Mouse (Mus musculus) limb, embryonic 11.5 days (tissue): ENCODE measurements around the gene Nav1. TPM values are rescaled to one million over a fixed set of nuclear protein-coding genes. Genes with fewer than 3 reads are reported as not detected.

ENCODE experiments used
- ATAC-seq: fragments of 200-750 bp; cut with Nextera tagmentation; 2 replicates; pipeline ENCODE4 v1.8.0; 2017; ENCODE audit warnings: low read depth; ENCODE audit not compliant: insufficient number of reproducible peaks, low FRiP score, low TSS enrichment
- DNase-seq: peaks from one replicate; pipeline ENCODE4 v3.0.0-alpha.2; 2015; ENCODE audit warnings: low spot score
- H3K27ac ChIP-seq: fragments of 300-500 bp; sonication (generic); replicated peaks from 2 replicates; pipeline ENCODE4 v1.5.1; 2014; ENCODE audit warnings: low read depth, mild to moderate bottlenecking, low read length
- H3K27me3 ChIP-seq: fragments of 300-500 bp; sonication (generic); 2 replicates; pipeline ENCODE4 v1.6.1; 2014; ENCODE audit warnings: mild to moderate bottlenecking, low read length, mixed read lengths; ENCODE audit not compliant: control insufficient read depth, insufficient read depth
- H3K36me3 ChIP-seq: fragments of 300-500 bp; sonication (generic); 2 replicates; pipeline ENCODE4 v1.6.1; 2014; ENCODE audit warnings: mild to moderate bottlenecking, low read length, moderate library complexity, mixed read lengths; ENCODE audit not compliant: control insufficient read depth, insufficient read depth
- H3K4me1 ChIP-seq: fragments of 300-500 bp; sonication (generic); 2 replicates; pipeline ENCODE4 v1.6.1; 2014; ENCODE audit warnings: low read length, mixed read lengths; ENCODE audit not compliant: control insufficient read depth, insufficient read depth
- H3K4me2 ChIP-seq: fragments of 300-500 bp; sonication (generic); 2 replicates; pipeline ENCODE4 v1.6.1; 2014; ENCODE audit warnings: low read depth, mild to moderate bottlenecking, moderate library complexity; ENCODE audit not compliant: severe bottlenecking
- H3K4me3 ChIP-seq: fragments of 300-500 bp; sonication (generic); 2 replicates; pipeline ENCODE4 v1.5.1; 2014; ENCODE audit warnings: low read depth, low read length
- H3K9ac ChIP-seq: fragments of 300-500 bp; sonication (generic); 2 replicates; pipeline ENCODE4 v1.6.1; 2014; ENCODE audit warnings: mild to moderate bottlenecking, low read length
- H3K9me3 ChIP-seq: fragments of 300-500 bp; sonication (generic); 2 replicates; pipeline ENCODE4 v1.6.1; 2016; ENCODE audit warnings: low read length; ENCODE audit not compliant: control insufficient read depth
- WGBS: fragments of 180-500 bp; shearing (Covaris S2); extraction: QIAGEN DNeasy Blood & Tissue Kit; methylation state at CpG from one replicate; pipeline ENCODE4 v1.1.7; 2014; 5-methylcytosine and 5-hydroxymethylcytosine counted together
- polyA plus RNA-seq: library from polyadenylated mRNA; unstranded; fragments of >200 nt; fragmentation: Nextera tagmentation; extraction: Ambion mirVana; gene quantifications from 2 replicates; pipeline ENCODE4 v1.2.1, GENCODE M21; 2014

The Nav1 gene
- polyA plus RNA-seq, 1 experiment from 2014 or later: 16.4 TPM

DNA sequence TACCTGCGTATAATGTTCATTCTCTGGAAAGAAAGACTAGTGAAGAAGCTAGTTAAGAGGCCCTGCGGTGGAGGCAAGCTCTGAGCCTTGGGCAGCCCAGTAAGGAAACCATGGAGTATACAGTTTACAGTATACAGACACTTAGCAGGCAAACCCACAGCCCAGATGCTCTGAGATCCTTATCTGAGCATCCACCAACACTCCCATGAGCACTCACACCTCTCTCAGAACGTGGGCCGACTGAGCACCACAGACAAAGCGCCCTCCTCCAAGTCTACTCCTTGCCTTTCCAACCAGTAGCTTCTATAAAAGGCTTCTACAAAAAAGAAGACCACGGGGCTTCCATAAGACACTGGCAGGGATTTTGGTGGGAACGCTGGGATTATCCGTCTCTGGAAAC lies 51.2 kb downstream of the Nav1 start:
- WGBS: 90% methylated on average over 8 of the region's 8 CpGs
- no peaks in the 10 kb centered on the region for H3K9me3 ChIP-seq
- H3K36me3 ChIP-seq: no peaks in the 10 kb centered on the region
- H3K4me2 ChIP-seq: no peak overlapping the region
- no peak overlapping the region for H3K27ac ChIP-seq
- ATAC-seq (no peak), DNase-seq (no peak)
- no peak overlapping the region for H3K4me3 ChIP-seq
- H3K27me3 ChIP-seq: no peaks in the 10 kb centered on the region
- H3K9ac ChIP-seq: no peak overlapping the region
- peaks cover 34% of the 10 kb centered on the region for H3K4me1 ChIP-seq

DNA sequence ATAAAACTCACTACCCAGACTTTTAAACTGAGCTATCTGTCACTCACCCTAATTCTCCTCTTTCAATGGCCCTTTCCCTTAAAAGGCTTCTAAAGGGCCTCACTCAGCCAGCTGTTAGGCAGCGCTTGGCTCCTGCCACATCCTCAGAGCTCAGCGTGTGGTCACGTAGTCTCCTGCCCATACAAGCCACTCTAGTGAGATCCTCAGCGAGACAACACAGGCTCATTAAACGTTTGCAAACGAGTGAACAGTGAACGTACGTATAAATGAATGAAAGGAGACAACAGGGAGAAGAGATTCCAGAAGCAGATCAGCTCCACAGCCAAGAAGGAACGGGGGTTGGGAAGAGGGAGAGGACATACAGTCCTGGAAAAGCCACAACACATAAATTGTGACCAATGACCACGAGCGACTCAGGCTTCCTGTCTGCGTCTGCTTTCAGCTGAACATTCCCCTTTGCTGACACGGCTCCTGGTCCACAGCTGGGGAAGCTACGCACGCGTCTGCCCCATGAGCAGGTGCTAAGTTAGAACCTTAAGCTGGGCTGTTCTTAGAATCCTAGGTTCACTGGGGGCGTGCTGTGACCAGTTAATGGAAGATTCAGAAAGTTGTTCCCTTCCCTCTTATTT lies 52.3 kb downstream of the Nav1 start:
- H3K27ac ChIP-seq: peak overlapping the region; percentile 73; the same call in 1 of the 2 replicates
- no peaks in the 10 kb centered on the region for H3K9me3 ChIP-seq
- H3K4me2 ChIP-seq: peak overlapping the region; percentile 5; the same call in 1 of the 2 replicates
- H3K27me3 ChIP-seq: no peaks in the 10 kb centered on the region
- peaks cover 34% of the 10 kb centered on the region for H3K4me1 ChIP-seq
- peak overlapping the region; percentile 22; the same call in 1 of the 2 replicates for H3K9ac ChIP-seq
- WGBS: 8% methylated on average over 17 of the region's 17 CpGs
- no peak for ATAC-seq
- no peaks in the 10 kb centered on the region for H3K36me3 ChIP-seq
- H3K4me3 ChIP-seq: no peak overlapping the region
- DNase-seq: peak; percentile 61

DNA sequence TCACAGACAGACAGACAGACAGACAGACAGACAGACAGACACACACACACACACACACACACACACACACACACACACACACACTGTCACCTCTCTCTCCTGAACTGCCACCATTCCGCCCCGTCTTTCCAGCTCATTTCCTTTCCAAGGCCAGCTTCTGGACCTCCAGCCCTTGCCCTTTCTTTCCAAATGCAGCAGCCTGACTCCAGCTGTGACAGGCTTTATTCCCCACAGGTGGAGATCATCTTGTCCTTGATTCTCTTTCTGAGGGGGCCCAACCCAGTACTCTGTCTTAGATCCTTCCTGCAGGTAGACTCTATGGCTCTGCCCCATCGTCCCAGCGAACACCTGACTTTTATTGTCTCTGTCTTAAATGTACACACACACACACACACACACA lies 53.5 kb downstream of the Nav1 start:
- no peaks in the 10 kb centered on the region for H3K27me3 ChIP-seq
- no peak overlapping the region for H3K4me2 ChIP-seq
- H3K4me3 ChIP-seq: no peak overlapping the region
- ATAC-seq (no peak), DNase-seq (no peak)
- peaks cover 34% of the 10 kb centered on the region for H3K4me1 ChIP-seq
- no peak overlapping the region for H3K9ac ChIP-seq
- no peaks in the 10 kb centered on the region for H3K9me3 ChIP-seq
- no peak overlapping the region; the same call in 1 of the 2 replicates for H3K27ac ChIP-seq
- 45% methylated on average over 4 of the region's 4 CpGs for WGBS
- no peaks in the 10 kb centered on the region for H3K36me3 ChIP-seq

DNA sequence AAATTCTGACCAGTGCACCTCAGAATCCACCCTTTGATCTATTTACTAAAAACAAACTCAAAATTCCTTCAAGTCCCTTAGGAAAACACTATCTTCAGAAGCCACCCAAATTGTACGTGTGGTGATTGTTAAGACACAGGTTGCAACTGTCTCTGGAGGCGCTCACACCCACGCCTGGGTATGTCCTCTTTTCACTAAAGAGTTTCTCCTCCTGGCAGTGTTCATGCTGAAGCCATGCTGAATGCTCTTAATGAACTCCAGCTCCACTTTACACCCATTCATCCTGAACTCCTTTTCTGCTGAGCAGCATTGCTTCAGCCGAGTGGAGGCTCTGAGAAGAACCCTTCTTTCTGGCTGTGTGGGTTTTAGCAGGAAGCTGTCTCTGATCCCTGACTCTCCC lies 53.9 kb downstream of the Nav1 start:
- 51% methylated on average over 4 of the region's 4 CpGs for WGBS
- Histone ChIP-seq H3K4me3 (no peak overlapping the region), H3K9ac (no peak overlapping the region), H3K9me3 (no peaks in the 10 kb centered on the region), H3K36me3 (no peaks in the 10 kb centered on the region), H3K27ac (no peak overlapping the region), H3K4me1 (peaks cover 34% of the 10 kb centered on the region), H3K27me3 (no peaks in the 10 kb centered on the region), H3K4me2 (no peak overlapping the region)
- DNase-seq (no peak), ATAC-seq (no peak)

DNA sequence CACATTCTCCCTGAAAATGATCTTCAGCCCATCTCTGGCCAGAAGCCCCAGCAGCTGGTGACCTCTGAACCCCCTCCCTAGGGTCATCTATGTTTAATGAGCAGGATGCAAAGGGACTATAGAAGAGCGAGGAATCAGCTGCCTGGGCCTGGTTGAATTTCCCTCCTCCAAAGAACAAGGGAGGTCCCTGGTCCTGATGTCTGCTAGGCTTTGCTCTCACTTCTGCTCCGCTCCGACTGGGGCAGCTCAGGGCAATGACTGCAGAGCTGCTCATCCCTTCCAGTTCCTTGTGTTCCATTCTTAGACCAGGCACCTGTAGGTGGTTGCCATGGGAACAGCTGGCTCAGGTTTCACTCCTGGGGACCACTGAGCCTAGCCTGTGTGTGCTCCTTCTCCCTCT lies 56.2 kb downstream of the Nav1 start:
- H3K4me1 ChIP-seq: peaks cover 34% of the 10 kb centered on the region
- 59% methylated on average over 3 of the region's 3 CpGs for WGBS
- no peak overlapping the region for H3K4me2 ChIP-seq
- H3K27me3 ChIP-seq: no peaks in the 10 kb centered on the region
- H3K27ac ChIP-seq: no peak overlapping the region
- DNase-seq (peak; percentile 69), ATAC-seq (no peak)
- H3K9ac ChIP-seq: no peak overlapping the region
- H3K9me3 ChIP-seq: no peaks in the 10 kb centered on the region
- no peak overlapping the region for H3K4me3 ChIP-seq
- H3K36me3 ChIP-seq: no peaks in the 10 kb centered on the region

DNA sequence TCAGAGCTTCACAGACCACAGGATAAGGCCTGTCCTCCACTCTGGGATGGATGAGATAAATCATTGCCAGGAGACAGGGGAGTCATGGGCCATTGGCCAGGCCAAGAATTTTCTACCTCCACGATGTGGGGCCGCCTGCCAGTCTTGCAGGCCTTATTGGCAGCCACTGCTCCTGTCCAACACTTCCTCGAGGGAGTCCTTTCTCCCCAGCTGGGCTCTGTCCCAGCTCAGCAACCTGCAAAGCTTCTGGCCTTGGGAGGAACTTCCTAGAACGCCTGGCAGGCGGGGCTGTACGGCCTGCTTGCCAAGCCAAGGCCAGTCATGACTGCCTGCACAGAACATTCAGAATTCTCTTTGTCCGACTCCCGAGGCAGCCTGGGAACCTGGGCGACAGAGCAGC lies 58.3 kb downstream of the Nav1 start:
- H3K27me3 ChIP-seq: no peaks in the 10 kb centered on the region
- DNase-seq (no peak), ATAC-seq (no peak)
- H3K9ac ChIP-seq: no peak overlapping the region
- H3K9me3 ChIP-seq: no peaks in the 10 kb centered on the region
- peaks cover 14% of the 10 kb centered on the region for H3K4me1 ChIP-seq
- H3K4me2 ChIP-seq: no peak overlapping the region
- WGBS: 84% methylated on average over 9 of the region's 9 CpGs
- H3K4me3 ChIP-seq: no peak overlapping the region
- no peaks in the 10 kb centered on the region for H3K36me3 ChIP-seq
- no peak overlapping the region for H3K27ac ChIP-seq

DNA sequence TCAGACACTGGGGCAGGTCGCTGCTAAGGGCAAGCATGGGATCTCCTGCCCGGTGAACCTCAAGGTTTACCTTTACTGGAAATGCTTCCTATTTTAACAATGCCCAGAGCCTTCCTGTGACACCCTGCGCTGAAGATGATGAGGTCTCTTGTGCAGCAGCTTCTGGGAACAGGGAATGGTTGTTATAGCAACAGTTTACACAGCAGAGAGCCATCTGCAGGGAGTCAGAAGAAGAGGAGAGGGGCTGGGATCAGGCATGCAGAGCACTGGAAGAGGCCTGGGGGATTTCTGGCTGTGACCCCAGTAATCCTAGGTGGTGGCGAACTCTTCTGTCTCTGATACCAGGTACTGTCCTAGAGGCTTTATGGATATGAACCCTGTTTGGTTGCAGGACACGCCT lies 61.0 kb downstream of the Nav1 start:
- 74% methylated on average over 5 of the region's 5 CpGs for WGBS
- no peaks in the 10 kb centered on the region for H3K9me3 ChIP-seq
- H3K27ac ChIP-seq: no peak overlapping the region
- peaks cover 14% of the 10 kb centered on the region for H3K4me1 ChIP-seq
- H3K27me3 ChIP-seq: no peaks in the 10 kb centered on the region
- no peak overlapping the region for H3K4me2 ChIP-seq
- no peak overlapping the region for H3K9ac ChIP-seq
- H3K36me3 ChIP-seq: 0 out of 2 replicates have a peak, but pooled peaks cover 2% of the 10 kb centered on the region
- DNase-seq: no peak
- no peak for ATAC-seq
- no peak overlapping the region for H3K4me3 ChIP-seq

DNA sequence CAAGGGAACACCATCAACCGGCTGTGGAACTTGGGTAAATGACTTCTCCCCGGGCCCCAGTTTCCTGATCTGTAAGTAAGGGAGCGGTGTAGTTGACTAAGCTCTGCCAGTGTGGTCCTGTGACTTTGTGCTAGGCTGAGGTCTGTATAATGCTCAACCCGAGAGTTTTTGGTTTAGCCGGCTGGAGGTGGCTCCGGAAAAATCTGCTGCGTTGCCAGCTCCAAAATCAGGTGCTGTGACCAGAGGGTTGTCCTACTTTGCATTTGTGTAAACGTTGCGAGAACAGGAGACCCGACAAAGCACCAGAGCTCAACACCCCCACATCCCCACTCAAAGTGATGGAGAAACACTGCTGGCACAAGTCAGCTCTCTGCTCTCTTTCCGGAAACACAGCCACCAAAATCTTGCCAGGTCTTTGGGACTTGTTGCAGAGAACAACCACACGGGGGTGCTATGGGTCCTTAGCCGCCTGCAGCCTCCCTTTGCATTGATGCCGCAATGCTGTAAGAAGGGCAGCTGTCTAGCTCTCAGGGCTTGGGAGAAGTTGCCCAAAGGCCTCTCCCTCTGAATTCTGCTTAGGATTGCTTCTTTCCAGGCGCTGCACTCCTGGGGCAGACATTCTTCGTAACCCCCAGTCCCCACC lies 62.5 kb downstream of the Nav1 start:
- Histone ChIP-seq H3K4me3 (no peak overlapping the region), H3K36me3 (0 out of 2 replicates have a peak, but pooled peaks cover 2% of the 10 kb centered on the region), H3K9me3 (no peaks in the 10 kb centered on the region), H3K9ac (no peak overlapping the region), H3K27me3 (no peaks in the 10 kb centered on the region), H3K27ac (no peak overlapping the region), H3K4me1 (peaks cover 9% of the 10 kb centered on the region; the same call in 1 of the 2 replicates), H3K4me2 (no peak overlapping the region)
- WGBS: 43% methylated on average over 16 of the region's 16 CpGs
- ATAC-seq (peak; percentile 37; the same call in 1 of the 2 replicates), DNase-seq (peak; percentile 89)
